Mouse (Mus musculus) liver, adult 2 months (tissue): Measurements from ENCODE around the gene Zfp341.

ENCODE experiments used
- CTCF ChIP-seq: fragments of 200-500 bp; IDR thresholded peaks from 2 replicates; pipeline ENCODE4 v1.5.1; 2011; ENCODE audit warnings: low read depth, low read length, control low read depth
- POLR2A ChIP-seq: fragments of 200-500 bp; IDR thresholded peaks from 2 replicates; pipeline ENCODE4 v1.6.1; 2011; ENCODE audit warnings: low read length, control low read depth; ENCODE audit not compliant: insufficient read depth; ENCODE audit errors: extremely low read depth

- TF ChIP-seq POLR2A: peak; percentile 97
- no peak for TF ChIP-seq CTCF
Measured at GRCm38 (mm10) chr2:154603007-154603637, 10.0 kb upstream of the Zfp341 start.
